Mouse (Mus musculus): Measurements from ENCODE around the gene Stpg4. TPM values are rescaled to one million over a fixed set of nuclear protein-coding genes. Genes with fewer than 3 reads are reported as not detected.

Stpg4 gene
- total and polyA plus RNA-seq, 3 experiments: not detected

- Histone ChIP-seq H3K9me3 (replicated peaks; ENCODE audit: insufficient read depth, low read length) (no peaks in the 10 kb centered on the region), H3K4me1 (ENCODE audit: control insufficient read depth in 1 of 2, insufficient read depth in 2 of 2, low read length in 2 of 2) (peaks cover 9 to 21% of the 10 kb centered on the region in 2 experiments), H3K79me2 (ENCODE audit: control insufficient read depth, insufficient read depth, low read length, poor library complexity) (no peaks in the 10 kb centered on the region), H3K27me3 (ENCODE audit: control insufficient read depth in 1 of 2, insufficient read depth in 2 of 2, low read length in 2 of 2) (no peaks in the 10 kb centered on the region), H3K27ac (ENCODE audit: control insufficient read depth, low read depth, low read length) (no peak overlapping the region), H3K36me3 (ENCODE audit: control insufficient read depth in 1 of 2, insufficient read depth in 2 of 2, low read length in 2 of 2) (peaks cover 0 to 8% of the 10 kb centered on the region in 2 experiments; a peak in 2 of 4 replicates), H3K4me3 (ENCODE audit: control insufficient read depth in 1 of 2, insufficient read depth in 1 of 2, low read depth in 2 of 2, low read length in 2 of 2) (no peak overlapping the region), H3K9ac (ENCODE audit: control insufficient read depth, low read depth, low read length, poor library complexity, severe bottlenecking) (no peak overlapping the region)
- no peak for DNase-seq (ENCODE audit: low read depth, low spot score)
- TF ChIP-seq MAZ (IDR thresholded peaks at IDR 0.05; ENCODE audit: low read depth, low read length) (no peak), GABPA (IDR thresholded peaks at IDR 0.05; ENCODE audit: low read depth, low read length) (no peak), CHD2 (IDR thresholded peaks at IDR 0.05; ENCODE audit: low read length) (no peak), ETS1 (IDR thresholded peaks at IDR 0.05; ENCODE audit: low read depth, low read length) (no peak), SIN3A (IDR thresholded peaks at IDR 0.05; ENCODE audit: low read length) (no peak), MAX (IDR thresholded peaks at IDR 0.05; ENCODE audit: low read length) (no peak), ZNF384 (IDR thresholded peaks at IDR 0.05; ENCODE audit: low read depth, low read length) (no peak), SMC3 (IDR thresholded peaks at IDR 0.05; ENCODE audit: low read depth, low read length) (no peak), ZMIZ1 (IDR thresholded peaks at IDR 0.05; ENCODE audit: low read depth, low read length) (no peak), POLR2AphosphoS2 (IDR thresholded peaks at IDR 0.05; ENCODE audit: low read length) (no peak), USF2 (IDR thresholded peaks at IDR 0.05; ENCODE audit: borderline replicate concordance in 1 of 2, insufficient read depth in 1 of 2, low read depth in 1 of 2, low read length in 2 of 2) (no peak), TAL1 (IDR thresholded peaks at IDR 0.05; ENCODE audit: low read length) (no peak), TCF12 (IDR thresholded peaks at IDR 0.05; ENCODE audit: low read depth, low read length) (no peak)
These were observed 36.3 kb downstream of the Stpg4 start for GRCm38 (mm10) chr17:87391242-87391641.

GRCm38 (mm10) chr17:87387068-87387467, 40.5 kb downstream of the Stpg4 start:
- Histone ChIP-seq H3K4me1 (ENCODE audit: control insufficient read depth in 1 of 2, insufficient read depth in 2 of 2, low read length in 2 of 2) (peaks cover 7 to 12% of the 10 kb centered on the region in 2 experiments; a peak in 3 of 4 replicates), H3K36me3 (ENCODE audit: control insufficient read depth in 1 of 2, insufficient read depth in 2 of 2, low read length in 2 of 2) (peaks cover 0 to 6% of the 10 kb centered on the region in 2 experiments; a peak in 2 of 4 replicates), H3K79me2 (ENCODE audit: control insufficient read depth, insufficient read depth, low read length, poor library complexity) (no peaks in the 10 kb centered on the region), H3K27me3 (ENCODE audit: control insufficient read depth in 1 of 2, insufficient read depth in 2 of 2, low read length in 2 of 2) (no peaks in the 10 kb centered on the region), H3K27ac (ENCODE audit: control insufficient read depth, low read depth, low read length) (no peak overlapping the region), H3K9ac (ENCODE audit: control insufficient read depth, low read depth, low read length, poor library complexity, severe bottlenecking) (no peak overlapping the region), H3K9me3 (replicated peaks; ENCODE audit: insufficient read depth, low read length) (no peaks in the 10 kb centered on the region), H3K4me3 (ENCODE audit: control insufficient read depth in 1 of 2, insufficient read depth in 1 of 2, low read depth in 2 of 2, low read length in 2 of 2) (no peak overlapping the region)
- peak; percentile 14 to 19; a peak in 1 of 4 replicates for TF ChIP-seq EP300 (IDR thresholded peaks at IDR 0.05; ENCODE audit: low read depth in 1 of 2, low read length in 2 of 2)
- TF ChIP-seq MXI1 (IDR thresholded peaks at IDR 0.05; ENCODE audit: low read depth, low read length): peak; percentile 52
- peak; percentile 80 for TF ChIP-seq MAX (IDR thresholded peaks at IDR 0.05; ENCODE audit: low read length)
- TF ChIP-seq SMC3 (IDR thresholded peaks at IDR 0.05; ENCODE audit: low read depth, low read length): peak; percentile 7; the same call in 1 of the 2 replicates
- no peak for TF ChIP-seq MEF2A (IDR thresholded peaks at IDR 0.05; ENCODE audit: extremely low read depth, insufficient replicate concordance, low read depth, low read length, poor library complexity, severe bottlenecking)
- TF ChIP-seq ZC3H11A (IDR thresholded peaks at IDR 0.05; ENCODE audit: low read depth, low read length): no peak
- no peak for TF ChIP-seq KAT2A (conservative IDR thresholded peaks at IDR 0.05; ENCODE audit: low read depth, low read length)
- no peak for TF ChIP-seq TBP (IDR thresholded peaks at IDR 0.05; ENCODE audit: low read depth, low read length)
- no peak for TF ChIP-seq ZMIZ1 (IDR thresholded peaks at IDR 0.05; ENCODE audit: low read depth, low read length)
- no peak for TF ChIP-seq HCFC1 (IDR thresholded peaks at IDR 0.05; ENCODE audit: low read depth, low read length)
- TF ChIP-seq USF1 (IDR thresholded peaks at IDR 0.05; ENCODE audit: low read depth, low read length): peak; percentile 51
- TF ChIP-seq ETS1 (IDR thresholded peaks at IDR 0.05; ENCODE audit: low read depth, low read length): peak; percentile 39; the same call in 1 of the 2 replicates
- DNase-seq (ENCODE audit: low read depth, low spot score): peak; percentile 58
